Mouse (Mus musculus) R1 (cell line): ENCODE results near the gene Tssk6.
"Not testable (repeated sequence)": the region's sequence is repeated elsewhere in the genome, so short reads cannot be mapped to it uniquely, and the experiment has no call there.

Experiments
- DNase-seq: peaks from one replicate; pipeline ENCODE4 v3.0.0-alpha.2; 2018; ENCODE audit warnings: low read depth, low spot score

The Tssk6 gene

DNA sequence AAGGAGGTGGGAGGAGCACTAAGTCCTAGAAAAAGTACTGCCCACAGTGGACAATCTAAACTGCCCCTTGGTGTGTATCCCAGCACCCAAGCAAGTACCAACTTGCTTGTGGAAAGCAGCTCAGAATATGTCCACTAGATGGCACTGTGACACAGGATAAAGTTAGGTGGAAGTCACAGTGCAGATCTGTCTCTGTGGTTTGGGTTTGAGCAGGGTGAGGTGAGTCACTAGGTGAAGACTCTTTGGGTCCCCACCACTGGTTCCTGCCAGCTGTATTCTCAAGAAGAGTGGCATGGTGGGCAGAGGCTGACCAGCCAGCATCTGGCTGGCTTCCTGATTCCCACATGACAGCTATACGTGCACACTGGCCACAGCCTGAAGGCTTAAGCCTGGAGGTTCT is 17.0 kb downstream of the Tssk6 start:
- peak; percentile 89 for DNase-seq

GRCm38 (mm10) chr8:69919876-69920662 is 18.1 kb downstream of the Tssk6 start:
- peak; percentile 98 for DNase-seq

DNA sequence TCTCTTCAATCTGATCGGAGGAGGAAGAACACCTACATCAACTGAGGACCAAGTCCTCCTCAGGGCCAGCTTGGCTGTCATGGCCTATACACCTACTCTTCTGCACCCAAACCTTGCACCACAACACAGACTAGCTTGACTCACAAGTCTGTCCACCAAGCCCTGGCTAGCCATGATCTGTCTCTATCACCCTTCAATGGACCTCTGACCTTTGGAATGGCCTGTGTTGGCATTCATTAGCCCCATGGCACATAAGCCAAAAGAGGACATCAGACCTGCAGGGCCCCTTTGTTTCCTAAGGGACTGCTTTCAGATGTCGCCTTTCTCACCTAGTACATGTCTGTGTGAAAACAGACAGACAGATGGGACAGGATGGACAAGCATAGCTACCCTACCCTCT is 19.2 kb downstream of the Tssk6 start:
- DNase-seq, result no peak

GRCm38 (mm10) chr8:69923986-69924385 is 22.0 kb downstream of the Tssk6 start:
- no peak for DNase-seq

DNA sequence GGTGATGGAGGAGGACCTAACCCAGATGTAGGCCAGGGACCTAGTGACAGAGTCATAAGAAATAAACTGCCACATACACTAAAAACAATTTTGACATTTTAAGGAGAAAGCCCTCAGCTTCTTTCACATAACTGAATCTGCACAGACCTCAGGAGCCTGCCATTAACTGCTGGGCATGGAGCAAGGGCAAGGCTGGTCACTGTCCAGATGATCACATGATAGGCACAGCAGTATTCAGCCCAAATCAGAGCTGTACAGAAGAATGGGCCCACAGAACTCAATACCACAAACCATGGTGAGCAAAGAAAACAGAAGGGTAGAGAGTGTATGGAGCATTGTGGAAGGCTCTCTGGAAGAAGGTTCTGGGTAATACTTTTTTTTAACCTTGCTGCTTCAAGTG is 24.9 kb downstream of the Tssk6 start:
- no peak for DNase-seq

- no peak for DNase-seq
Measured at GRCm38 (mm10) chr8:69933811-69934210, 31.8 kb downstream of the Tssk6 start.

DNA sequence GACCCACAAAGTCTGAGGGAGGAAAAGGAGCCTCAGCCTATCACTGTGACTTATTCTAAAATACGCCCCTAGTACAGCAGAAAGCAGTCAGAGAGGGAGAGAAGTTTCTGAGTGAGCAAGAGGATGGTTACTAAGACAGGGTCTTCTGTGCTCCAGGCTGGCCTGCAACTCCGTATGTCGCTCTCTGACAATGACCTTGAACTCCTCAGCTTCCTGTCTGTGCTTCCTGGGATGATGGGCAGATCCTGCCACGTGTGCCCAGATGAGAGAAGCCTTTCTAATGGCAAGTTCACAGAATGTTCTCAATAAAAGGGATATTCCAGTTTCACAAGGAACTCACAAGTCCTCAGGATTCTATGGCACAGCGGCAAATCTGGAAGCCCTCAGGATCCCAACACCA is 32.6 kb downstream of the Tssk6 start:
- DNase-seq, result peak; percentile 74

DNA sequence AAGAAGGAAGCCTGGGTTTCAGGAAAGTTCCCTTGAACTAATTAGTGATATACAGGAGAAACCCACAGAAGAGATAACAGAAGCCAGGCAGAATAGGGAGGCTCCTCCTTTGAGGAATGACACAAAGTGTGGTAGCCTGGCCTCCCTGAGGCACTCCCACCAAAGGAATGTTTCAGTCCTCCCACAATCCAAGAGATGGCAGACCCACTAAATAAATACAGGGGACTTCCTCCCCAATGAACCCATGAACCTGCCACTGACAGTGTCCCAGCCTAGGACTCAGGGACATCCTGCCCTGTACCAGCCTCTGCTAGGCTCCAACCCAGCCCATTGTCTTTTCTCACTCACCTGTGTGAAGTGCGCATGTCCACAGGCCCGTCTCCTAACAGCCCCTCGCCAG is 33.4 kb downstream of the Tssk6 start:
- peak; percentile 90 for DNase-seq

DNA sequence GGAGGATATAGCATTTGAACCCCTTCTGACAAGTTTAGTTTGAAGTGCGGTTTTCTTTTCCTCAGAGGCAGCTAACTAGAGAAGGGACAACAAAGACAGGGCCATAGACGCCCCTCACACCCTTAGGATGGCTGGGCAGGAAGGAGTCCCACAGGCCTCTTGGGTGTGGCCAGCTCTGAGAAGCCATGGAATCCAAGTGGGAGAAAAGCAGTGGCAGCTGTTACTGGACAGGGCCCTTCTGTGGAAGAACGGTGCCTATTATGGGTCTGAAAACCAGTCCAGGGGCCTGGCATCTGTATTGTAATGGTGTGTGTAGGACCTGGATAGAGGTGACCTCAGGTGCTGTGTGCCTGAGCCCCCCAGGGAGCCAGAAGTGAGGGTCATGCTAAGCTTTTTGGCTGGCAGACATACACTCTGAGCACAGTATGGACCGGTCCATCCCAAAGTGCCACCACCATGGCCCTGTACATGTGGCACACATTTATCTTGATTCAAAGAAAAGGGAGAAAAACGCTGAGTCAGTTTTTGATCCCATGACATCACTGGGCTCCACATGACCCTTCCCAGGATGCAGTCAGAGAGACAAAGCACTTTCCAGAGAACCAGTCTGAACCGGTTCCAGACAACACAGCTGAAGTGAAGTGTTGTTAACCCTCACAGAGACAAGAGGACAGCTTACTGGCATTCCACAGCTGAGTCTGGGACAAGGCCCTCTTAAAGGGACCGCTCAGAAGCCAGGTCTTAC is 34.2 kb downstream of the Tssk6 start:
- DNase-seq, result peak; percentile 99

DNA sequence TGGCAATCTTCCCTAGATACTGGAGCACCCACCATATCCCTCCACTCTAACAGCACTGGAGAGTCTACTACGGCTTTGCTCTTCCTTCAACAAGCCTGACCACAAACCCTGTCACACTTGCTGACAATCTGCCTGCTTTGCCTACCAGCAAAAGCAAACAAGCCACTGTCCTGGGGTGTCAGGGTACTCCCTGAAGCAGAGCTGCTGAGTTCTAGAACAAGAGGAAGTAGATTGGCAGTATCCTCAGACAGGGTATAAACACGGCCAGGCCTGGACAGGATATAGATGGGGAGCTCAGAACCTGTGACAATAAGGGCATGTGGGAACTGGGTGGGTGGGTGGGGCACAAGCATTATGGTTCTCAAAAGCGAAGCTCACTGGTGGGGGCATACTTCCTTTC is 35.5 kb downstream of the Tssk6 start:
- peak; percentile 15 for DNase-seq

- DNase-seq, result peak; percentile 66
Measured at GRCm38 (mm10) chr8:69938245-69938982, 36.4 kb downstream of the Tssk6 start.

DNA sequence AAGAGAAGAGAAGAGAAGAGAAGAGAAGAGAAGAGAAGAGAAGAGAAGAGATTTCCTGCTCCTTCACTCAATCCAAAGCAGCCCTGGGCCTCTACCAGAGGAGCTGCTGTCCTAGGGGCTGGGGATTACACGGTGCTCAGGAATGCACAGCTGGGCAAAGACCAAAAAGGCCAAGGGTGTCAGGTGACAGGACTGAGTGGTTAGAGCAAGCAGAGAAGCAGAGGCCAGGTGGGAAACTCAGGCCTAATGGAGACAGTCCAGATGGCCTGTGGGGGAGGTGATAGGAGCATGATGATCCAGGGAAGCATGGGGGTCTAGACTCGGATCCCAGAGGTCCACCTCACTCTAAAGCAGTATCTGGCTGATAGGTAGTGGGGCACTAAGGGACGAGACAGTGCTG is 37.6 kb downstream of the Tssk6 start:
- peak; percentile 80 for DNase-seq

DNA sequence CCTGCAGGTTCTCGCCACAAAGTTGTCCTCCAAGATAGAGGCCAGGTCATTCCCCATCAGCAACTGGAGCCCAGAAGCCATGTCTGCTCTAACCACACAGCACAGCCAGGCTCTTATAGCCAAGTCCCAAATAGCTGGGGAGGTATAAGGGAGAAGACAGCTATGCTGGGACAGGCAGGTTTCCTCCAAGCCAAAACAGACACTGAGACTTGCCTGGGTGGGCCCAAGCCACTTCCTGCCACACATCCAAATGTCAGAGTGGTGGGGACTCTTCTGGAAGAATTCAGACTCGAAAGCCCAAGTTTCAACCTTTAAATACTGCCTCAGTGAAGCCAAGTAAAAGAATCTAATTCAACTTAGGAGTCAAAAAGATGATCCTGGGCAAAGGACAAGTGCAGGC is 38.4 kb downstream of the Tssk6 start:
- no peak for DNase-seq

DNA sequence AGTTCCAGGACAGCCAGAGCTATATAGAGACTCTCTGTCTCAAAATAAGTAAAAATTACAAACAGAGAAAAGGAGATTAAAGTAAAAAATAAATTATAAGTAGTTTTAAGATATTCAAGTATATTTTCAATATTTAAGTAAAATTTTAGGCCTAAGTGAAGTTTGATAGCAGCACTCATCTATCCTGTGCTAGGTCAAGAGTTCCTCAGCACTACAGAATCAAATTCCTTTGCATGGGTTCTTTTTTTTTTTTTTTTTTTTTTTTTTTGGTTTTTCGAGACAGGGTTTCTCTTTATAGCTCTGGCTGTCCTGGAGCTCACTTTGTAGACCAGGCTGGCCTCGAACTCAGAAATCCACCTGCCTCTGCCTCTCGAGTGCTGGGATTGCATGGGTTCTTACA is 40.5 kb downstream of the Tssk6 start:
- not testable (repeated sequence) for DNase-seq

GRCm38 (mm10) chr8:69950300-69950699 is 48.3 kb downstream of the Tssk6 start:
- no peak for DNase-seq
